Mouse (Mus musculus) liver, embryonic 14.5 days (tissue): ENCODE data around the gene Arxes2. TPM values are rescaled to one million over a fixed set of nuclear protein-coding genes. Genes with fewer than 3 reads are reported as not detected.
"Not testable (repeated sequence)": the region's sequence is repeated elsewhere in the genome, so short reads cannot be mapped to it uniquely, and the experiment has no call there.

ENCODE experiments used
- ATAC-seq: fragments of 200-750 bp; cut with Nextera tagmentation; 2 replicates; pipeline ENCODE4 v1.8.0; 2017; ENCODE audit warnings: moderate number of reproducible peaks, mild to moderate bottlenecking, moderate library complexity; ENCODE audit not compliant: insufficient read depth
- DNase-seq, 3 experiments: peaks; one replicate each; pipeline ENCODE4 v3.0.0-alpha.2; 2012 to 2013; ENCODE audit warnings: low read depth in 3 of 3, low spot score in 3 of 3
- H3K27ac ChIP-seq: fragments of 300-500 bp; sonication (generic); 2 replicates; pipeline ENCODE4 v1.5.1; 2014; ENCODE audit warnings: moderate library complexity, mild to moderate bottlenecking, control low read depth, inconsistent platforms
- H3K27me3 ChIP-seq: fragments of 300-500 bp; sonication (generic); 2 replicates; pipeline ENCODE4 v1.6.1; 2014; ENCODE audit warnings: mild to moderate bottlenecking, low read length, moderate library complexity; ENCODE audit not compliant: control insufficient read depth, insufficient read depth
- H3K36me3 ChIP-seq: fragments of 300-500 bp; sonication (generic); replicated peaks from 2 replicates; pipeline ENCODE4 v1.6.1; 2014; ENCODE audit warnings: low read depth; ENCODE audit not compliant: control insufficient read depth, insufficient read depth
- H3K4me1 ChIP-seq, 2 experiments: fragments of 200-500 bp in 1 of 2; fragments of 300-500 bp in 1 of 2; sonication (generic) in 1 of 2; replicated peaks; 2 replicates each; pipeline ENCODE4 v1.6.1; 2012 to 2014; ENCODE audit warnings: antibody characterized with exemption in 1 of 2, inconsistent platforms in 1 of 2, low read length in 1 of 2; ENCODE audit not compliant: control insufficient read depth in 2 of 2, insufficient read depth in 2 of 2
- H3K4me2 ChIP-seq: fragments of 300-500 bp; sonication (generic); 2 replicates; pipeline ENCODE4 v1.6.1; 2014; ENCODE audit warnings: low read depth, mild to moderate bottlenecking, control low read depth, moderate library complexity
- H3K4me3 ChIP-seq, 2 experiments: fragments of 200-500 bp in 1 of 2; fragments of 300-500 bp in 1 of 2; sonication (generic) in 1 of 2; 2 replicates each; pipeline ENCODE4 v1.5.1; 2012 to 2014; ENCODE audit warnings: low read depth in 2 of 2, low read length in 2 of 2, mild to moderate bottlenecking in 2 of 2, control low read depth in 1 of 2, inconsistent platforms in 1 of 2, moderate library complexity in 1 of 2; ENCODE audit not compliant: insufficient read depth in 1 of 2
- H3K9ac ChIP-seq: fragments of 300-500 bp; sonication (generic); replicated peaks from 2 replicates; pipeline ENCODE4 v1.6.1; 2014; ENCODE audit warnings: mild to moderate bottlenecking, control low read depth, moderate library complexity
- H3K9me3 ChIP-seq: fragments of 300-500 bp; sonication (generic); 2 replicates; pipeline ENCODE4 v1.6.1; 2016; ENCODE audit warnings: low read length, mixed read lengths; ENCODE audit not compliant: control insufficient read depth
- CTCF ChIP-seq: IDR thresholded peaks from 2 replicates; pipeline ENCODE4 v1.5.1; 2016; ENCODE audit warnings: antibody characterized with exemption, low read depth, control low read depth
- EP300 ChIP-seq: IDR thresholded peaks from 2 replicates; pipeline ENCODE4 v1.6.1; 2016; ENCODE audit warnings: antibody characterized with exemption, low read depth
- WGBS: fragments of 180-500 bp; shearing (Covaris S2); extraction: QIAGEN DNeasy Blood & Tissue Kit; methylation state at CpG from one replicate; pipeline ENCODE4 v1.1.7; 2014; ENCODE audit not compliant: insufficient replicate concordance; 5-methylcytosine and 5-hydroxymethylcytosine counted together
- polyA plus RNA-seq, 2 experiments: library from polyadenylated mRNA; depleted of rRNA in 1 of 2; stranded (reverse) in 1 of 2; unstranded in 1 of 2; fragments of >200 nt; fragmentation: Nextera tagmentation in 1 of 2; extraction: Ambion mirVana in 1 of 2; gene quantifications; 2 replicates each; pipeline versions ENCODE4 v1.2.1 to v1.2.3; 2012 to 2014

The Arxes2 gene
- polyA plus RNA-seq (2012; rRNA removed) (7.2 and 8.3 TPM in 2 replicates), polyA plus RNA-seq (2014; fragmentation: Nextera tagmentation; extraction: Ambion mirVana) (15.9 and 18.3 TPM in 2 replicates)

DNA sequence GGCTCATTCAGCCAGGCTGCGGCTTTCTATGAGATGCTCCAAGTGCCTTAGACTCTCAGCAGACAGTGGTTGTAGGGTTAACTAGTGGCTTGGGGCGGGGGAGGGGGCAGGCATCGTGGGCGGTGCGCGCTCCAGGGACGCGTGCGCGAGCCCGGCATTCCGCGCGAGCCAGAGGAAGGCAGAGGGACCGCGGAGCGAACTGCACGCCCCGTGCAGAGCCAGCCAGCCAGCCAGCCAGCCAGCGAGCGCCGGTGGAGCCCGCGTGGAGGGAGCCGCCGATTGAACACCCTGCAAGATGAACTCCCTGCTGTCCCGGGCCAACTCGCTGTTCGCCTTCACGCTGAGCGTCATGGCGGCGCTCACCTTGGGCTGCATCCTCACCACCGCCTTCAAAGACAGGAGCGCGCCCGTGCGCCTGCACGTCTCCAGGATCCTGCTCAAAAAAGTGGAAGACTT lies at the start of gene Arxes2:
Arxes2 (plus strand) TSS at position 161 of the 456 bp plus-strand sequence.
- not testable (repeated sequence) for H3K9ac ChIP-seq, DNase-seq, H3K4me3 ChIP-seq, H3K36me3 ChIP-seq, H3K9me3 ChIP-seq, H3K27me3 ChIP-seq, H3K4me1 ChIP-seq, H3K27ac ChIP-seq
- 14% methylated on average over 9 of the region's 39 CpGs for WGBS
- peak within 1 kb of the TSS; percentile 14; the same call in 1 of the 2 replicates for H3K4me2 ChIP-seq
- peak; percentile 70 for ATAC-seq

DNA sequence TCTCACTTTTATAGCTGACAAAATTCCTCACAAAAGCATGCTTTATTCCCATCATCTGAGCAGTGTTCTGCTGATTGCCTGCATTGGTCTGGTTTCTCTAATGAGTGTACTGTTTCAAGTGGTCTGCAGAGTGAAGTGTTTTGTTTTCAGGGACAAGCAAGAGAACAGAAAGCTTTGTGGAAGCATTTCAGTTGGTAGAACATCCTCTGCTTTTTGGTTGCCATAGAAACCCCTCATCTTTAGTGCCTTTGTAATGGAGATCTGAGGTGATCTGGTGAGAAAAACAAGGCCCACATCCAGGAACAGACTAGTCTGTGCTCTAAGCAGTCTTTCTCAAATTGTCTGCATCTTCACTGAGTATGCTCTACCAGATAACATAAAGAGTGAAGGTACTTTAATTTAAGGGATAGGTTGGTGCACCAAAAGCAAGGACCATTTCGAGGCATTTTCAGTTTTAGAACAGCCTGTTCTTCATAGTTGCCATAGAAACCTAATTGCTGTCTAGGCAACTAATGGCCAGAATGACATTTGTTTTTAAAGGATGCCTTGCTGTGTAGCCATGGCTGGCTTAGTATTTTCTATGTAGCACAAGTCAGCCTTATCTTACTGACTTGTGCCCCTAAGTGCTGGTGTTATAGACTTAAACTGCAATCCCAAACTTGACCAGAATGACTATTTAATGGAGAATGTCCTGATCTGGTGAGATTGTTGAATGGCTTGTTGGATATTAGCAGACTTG lies 44.8 kb upstream of the Arxes2 start:
- TF ChIP-seq CTCF: no peak
- no peak for TF ChIP-seq EP300
- 64% methylated on average over 1 of the region's 1 CpGs for WGBS
- DNase-seq (no peak), ATAC-seq (no peak)
- no peak overlapping the region for H3K9ac ChIP-seq
- H3K4me1 ChIP-seq: no peaks in the 10 kb centered on the region
- H3K9me3 ChIP-seq: no peaks in the 10 kb centered on the region
- H3K27ac ChIP-seq: no peak overlapping the region
- H3K27me3 ChIP-seq: no peaks in the 10 kb centered on the region
- no peak overlapping the region for H3K4me2 ChIP-seq
- no peak overlapping the region for H3K4me3 ChIP-seq
- H3K36me3 ChIP-seq: no peaks in the 10 kb centered on the region

DNA sequence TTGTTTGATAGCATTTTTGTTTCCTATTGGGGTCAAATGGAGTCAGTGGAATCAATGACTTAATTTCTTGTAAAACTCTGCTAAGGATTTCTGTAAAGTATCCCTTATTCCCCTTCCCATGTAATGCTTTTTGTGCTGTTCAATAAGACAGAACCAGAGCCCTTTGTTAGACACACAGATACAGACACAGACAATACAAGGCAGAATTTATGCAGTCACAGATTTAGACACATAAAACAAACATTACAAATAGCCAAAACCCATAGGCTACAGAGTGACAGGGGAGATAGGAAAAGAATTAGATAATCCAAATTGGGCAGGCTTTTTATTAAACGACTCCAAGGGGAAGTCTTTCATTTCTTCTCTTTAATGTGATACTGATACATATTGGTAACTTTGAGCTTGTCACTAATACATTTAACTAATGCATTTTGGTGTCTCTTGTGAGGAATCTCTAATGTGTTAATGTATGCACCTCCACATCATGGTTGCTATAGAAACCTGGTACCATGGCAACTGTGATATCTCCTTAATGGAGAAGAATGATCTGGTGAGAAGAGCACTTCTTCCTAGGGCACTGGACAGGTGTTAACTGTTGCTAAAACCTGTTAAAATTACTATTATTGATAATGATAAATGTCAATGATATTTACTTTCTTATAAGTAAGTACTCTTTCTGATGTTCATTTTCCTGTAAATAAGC lies 36.5 kb upstream of the Arxes2 start:
- Histone ChIP-seq H3K4me3 (no peak overlapping the region), H3K9me3 (no peaks in the 10 kb centered on the region), H3K4me1 (no peaks in the 10 kb centered on the region; a peak in 1 of 4 replicates), H3K36me3 (no peaks in the 10 kb centered on the region), H3K27me3 (no peaks in the 10 kb centered on the region), H3K27ac (no peak overlapping the region), H3K9ac (no peak overlapping the region), H3K4me2 (no peak overlapping the region)
- TF ChIP-seq CTCF (no peak), EP300 (no peak)
- ATAC-seq (no peak), DNase-seq (no peak)
- WGBS: 38% methylated on average over 1 of the region's 1 CpGs

DNA sequence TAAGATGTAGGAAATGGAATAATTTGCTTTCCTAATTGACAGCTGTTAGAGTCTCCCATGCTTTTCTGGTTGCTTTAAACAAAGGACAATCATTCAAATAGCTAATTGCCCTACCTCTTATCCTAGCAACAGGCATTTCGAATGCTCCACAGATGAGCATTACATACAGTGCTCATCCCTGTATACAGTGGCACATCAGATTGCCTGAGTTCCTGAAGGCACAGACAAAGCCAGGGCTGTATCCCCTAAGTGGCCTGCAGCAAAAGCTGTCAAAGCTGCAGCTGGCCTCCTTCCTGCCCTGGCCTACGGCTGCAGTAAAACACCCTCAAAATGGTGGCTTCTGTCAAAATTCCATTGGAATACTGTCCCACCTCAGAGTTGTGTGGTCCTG lies 35.9 kb upstream of the Arxes2 start:
- no peak for TF ChIP-seq EP300
- TF ChIP-seq CTCF: no peak
- no peak overlapping the region for H3K4me2 ChIP-seq
- H3K27ac ChIP-seq: no peak overlapping the region
- H3K4me1 ChIP-seq: no peaks in the 10 kb centered on the region; a peak in 1 of 4 replicates
- DNase-seq (no peak), ATAC-seq (no peak)
- 70% methylated on average over 2 of the region's 2 CpGs for WGBS
- no peak overlapping the region for H3K4me3 ChIP-seq
- no peaks in the 10 kb centered on the region for H3K9me3 ChIP-seq
- H3K27me3 ChIP-seq: no peaks in the 10 kb centered on the region
- no peak overlapping the region for H3K9ac ChIP-seq
- H3K36me3 ChIP-seq: no peaks in the 10 kb centered on the region

DNA sequence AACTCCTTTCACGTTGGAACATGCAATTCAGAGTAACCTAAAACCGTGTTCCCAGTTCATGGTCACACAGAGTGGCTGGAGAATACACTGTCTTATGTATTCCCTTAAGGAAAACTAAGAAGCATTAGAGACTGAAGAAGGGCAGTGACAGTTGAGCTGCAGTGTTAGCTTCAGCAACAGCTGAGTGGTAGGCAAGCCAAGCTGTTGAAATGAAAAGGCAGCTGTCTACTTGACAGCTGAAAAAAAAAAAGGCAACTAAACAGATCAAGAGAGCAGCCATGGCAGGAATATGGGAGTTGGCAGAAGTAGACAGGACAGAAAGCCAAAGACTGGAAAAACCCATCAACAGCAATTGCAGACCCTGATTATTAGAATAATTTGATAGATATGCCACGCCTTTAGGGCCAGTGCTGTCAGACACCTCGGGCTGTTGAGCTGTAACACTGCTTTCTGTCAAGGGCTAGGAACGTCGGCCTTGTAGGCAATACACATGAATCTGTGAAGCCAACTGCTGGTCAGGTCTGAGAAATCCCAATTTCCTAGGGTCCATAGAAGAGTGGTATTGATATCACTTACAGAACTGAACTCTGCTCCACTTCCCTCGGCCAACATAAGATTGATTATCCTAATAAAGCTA lies 34.9 kb upstream of the Arxes2 start:
- TF ChIP-seq CTCF: no peak
- TF ChIP-seq EP300: no peak
- no peaks in the 10 kb centered on the region; a peak in 1 of 4 replicates for H3K4me1 ChIP-seq
- H3K27ac ChIP-seq: no peak overlapping the region
- H3K9me3 ChIP-seq: no peaks in the 10 kb centered on the region
- no peak overlapping the region for H3K4me2 ChIP-seq
- H3K9ac ChIP-seq: no peak overlapping the region
- ATAC-seq (no peak), DNase-seq (no peak)
- H3K27me3 ChIP-seq: no peaks in the 10 kb centered on the region
- WGBS: 65% methylated on average over 7 of the region's 7 CpGs
- H3K4me3 ChIP-seq: no peak overlapping the region
- H3K36me3 ChIP-seq: no peaks in the 10 kb centered on the region
